Mouse (Mus musculus): Measurements from ENCODE around the gene Jph3.

The Jph3 gene

GRCm38 (mm10) chr8:121727164-121727563 lies 2.3 kb upstream of the Jph3 start:
- no peak for ATAC-seq (ENCODE audit: insufficient number of reproducible peaks, low FRiP score, low TSS enrichment)

- ATAC-seq (ENCODE audit: insufficient number of reproducible peaks, low FRiP score, low TSS enrichment) = no peak
Observed at GRCm38 (mm10) chr8:121729754-121730153, 331 bp downstream of the Jph3 start.

GRCm38 (mm10) chr8:121730170-121730569 lies 747 bp downstream of the Jph3 start:
- ATAC-seq (ENCODE audit: insufficient number of reproducible peaks, low FRiP score, low TSS enrichment) = no peak

- no peak for ATAC-seq (ENCODE audit: insufficient number of reproducible peaks, low FRiP score, low TSS enrichment)
Observed at GRCm38 (mm10) chr8:121730646-121731045, 1.2 kb downstream of the Jph3 start.

- no peak for ATAC-seq (ENCODE audit: insufficient number of reproducible peaks, low FRiP score, low TSS enrichment)
Observed at GRCm38 (mm10) chr8:121731060-121731459, 1.6 kb downstream of the Jph3 start.

- ATAC-seq (ENCODE audit: insufficient number of reproducible peaks, low FRiP score, low TSS enrichment) = peak; percentile 70
Observed at GRCm38 (mm10) chr8:121731471-121732333, 2.3 kb downstream of the Jph3 start.

GRCm38 (mm10) chr8:121732334-121732665 lies 2.9 kb downstream of the Jph3 start:
- no peak for ATAC-seq (ENCODE audit: insufficient number of reproducible peaks, low FRiP score, low TSS enrichment)

GRCm38 (mm10) chr8:121734262-121734661 lies 4.8 kb downstream of the Jph3 start:
- no peak for ATAC-seq (ENCODE audit: insufficient number of reproducible peaks, low FRiP score, low TSS enrichment)

GRCm38 (mm10) chr8:121736236-121736635 lies 6.8 kb downstream of the Jph3 start:
- no peak for ATAC-seq (ENCODE audit: insufficient number of reproducible peaks, low FRiP score, low TSS enrichment)

- no peak for ATAC-seq (ENCODE audit: insufficient number of reproducible peaks, low FRiP score, low TSS enrichment)
Observed at GRCm38 (mm10) chr8:121740721-121741120, 11.3 kb downstream of the Jph3 start.

GRCm38 (mm10) chr8:121749501-121749900 lies 20.1 kb downstream of the Jph3 start:
- peak; percentile 85 for ATAC-seq (ENCODE audit: insufficient number of reproducible peaks, low FRiP score, low TSS enrichment)

- ATAC-seq (ENCODE audit: insufficient number of reproducible peaks, low FRiP score, low TSS enrichment) = no peak
Observed at GRCm38 (mm10) chr8:121750512-121750911, 21.1 kb downstream of the Jph3 start.

- ATAC-seq (ENCODE audit: insufficient number of reproducible peaks, low FRiP score, low TSS enrichment) = no peak
Observed at GRCm38 (mm10) chr8:121751407-121751806, 22.0 kb downstream of the Jph3 start.

GRCm38 (mm10) chr8:121758470-121758869 lies 29.0 kb downstream of the Jph3 start:
- ATAC-seq (ENCODE audit: insufficient number of reproducible peaks, low FRiP score, low TSS enrichment) = no peak

- peak; percentile 49; the same call in 1 of the 2 replicates for ATAC-seq (ENCODE audit: insufficient number of reproducible peaks, low FRiP score, low TSS enrichment)
Observed at GRCm38 (mm10) chr8:121760484-121760883, 31.1 kb downstream of the Jph3 start.

GRCm38 (mm10) chr8:121761480-121761879 lies 32.1 kb downstream of the Jph3 start:
- no peak for ATAC-seq (ENCODE audit: insufficient number of reproducible peaks, low FRiP score, low TSS enrichment)

- no peak for ATAC-seq (ENCODE audit: insufficient number of reproducible peaks, low FRiP score, low TSS enrichment)
Observed at GRCm38 (mm10) chr8:121762999-121763699, 33.7 kb downstream of the Jph3 start.

- no peak for ATAC-seq (ENCODE audit: insufficient number of reproducible peaks, low FRiP score, low TSS enrichment)
Observed at GRCm38 (mm10) chr8:121763700-121764013, 34.2 kb downstream of the Jph3 start.

- no peak for ATAC-seq (ENCODE audit: insufficient number of reproducible peaks, low FRiP score, low TSS enrichment)
Observed at GRCm38 (mm10) chr8:121765594-121766138, 36.2 kb downstream of the Jph3 start.

GRCm38 (mm10) chr8:121769095-121769494 lies 39.7 kb downstream of the Jph3 start:
- ATAC-seq (ENCODE audit: insufficient number of reproducible peaks, low FRiP score, low TSS enrichment) = no peak

- ATAC-seq (ENCODE audit: insufficient number of reproducible peaks, low FRiP score, low TSS enrichment) = no peak
Observed at GRCm38 (mm10) chr8:121769621-121770020, 40.2 kb downstream of the Jph3 start.

Measured in cerebellum, adult (tissue).